ENCODE assay signal across 17 mouse cellular contexts in the genomic region with DNA sequence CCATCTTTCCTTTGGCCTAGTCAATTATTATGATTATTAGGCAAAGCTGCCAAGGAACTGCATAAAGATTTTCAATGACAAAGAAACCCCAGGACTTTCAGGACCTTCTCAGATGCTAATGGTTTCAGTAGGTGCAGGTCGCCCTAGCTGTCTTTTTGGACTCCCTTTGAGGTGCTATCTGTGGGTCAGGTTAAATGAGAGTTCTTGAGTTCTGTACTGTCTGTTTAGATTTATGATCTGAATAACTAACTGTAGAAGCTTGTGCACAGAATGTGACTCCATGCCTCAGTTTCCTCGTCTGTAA.
"Had no signal": no experiment of that assay in that cellular context is flagged by ENCODE, and none has a peak within 500 bp of the region (broad histone marks: within the 10 kb centered on the region; RNA-seq: fewer than 3 reads in every experiment).

No protein-coding gene starts in this region.

- H3K4me1 ChIP-seq: liver, embryonic 13.5 days had no signal

- H3K9me3 ChIP-seq: liver, embryonic 13.5 days had no signal

- H3K36me3 ChIP-seq: liver, embryonic 13.5 days had no signal

- H3K27me3 ChIP-seq: liver, embryonic 13.5 days had no signal

- ATAC-seq: intestine, embryonic 16.5 days had no signal

- H3K4me2 ChIP-seq: liver, embryonic 13.5 days had no signal

- DNase-seq: kidney, adult 18-20 months; kidney, adult 9 months; kidney, postnatal 25 days; layer of hippocampus, adult 9-11 months; layer of hippocampus, postnatal 36 days; liver, embryonic 13.5 days; lung, adult 2 months; lung, postnatal 14 days; thymus, adult 2 months; thymus, postnatal 14 days; thymus, postnatal 4 days had no signal

- H3K4me3 ChIP-seq: layer of hippocampus, adult 2 months; left cerebral cortex, adult 2 months; liver, embryonic 13.5 days had no signal

- H3K9ac ChIP-seq: liver, embryonic 13.5 days had no signal

- H3K27ac ChIP-seq: kidney, postnatal 0 days; layer of hippocampus, adult 2 months; left cerebral cortex, adult 2 months; liver, embryonic 13.5 days; macrophage; stomach, postnatal 0 days had no signal
